Mouse (Mus musculus): Measurements from ENCODE around the gene Slc12a3.

The Slc12a3 gene

DNA sequence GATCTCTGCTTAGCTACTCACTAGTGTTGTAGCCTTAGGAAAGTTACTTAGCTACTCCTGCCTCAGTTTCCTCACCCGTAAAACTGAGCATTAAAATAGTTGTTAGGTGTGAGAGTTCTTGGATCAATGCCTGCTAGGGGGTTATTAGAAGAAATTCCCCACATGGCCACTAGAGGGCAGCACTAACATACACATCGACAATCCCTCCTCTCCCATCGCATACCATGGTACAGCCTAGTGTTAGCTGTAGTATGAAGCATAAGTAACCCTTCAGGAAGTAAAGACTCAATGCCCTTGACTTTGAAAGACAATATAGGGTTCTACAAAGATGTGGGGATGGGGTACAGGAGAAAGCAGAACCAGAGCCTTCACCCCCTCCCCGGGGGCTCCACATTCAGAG is 1.7 kb downstream of the Slc12a3 start:
- 23% methylated on average over 4 of the region's 4 CpGs for WGBS

DNA sequence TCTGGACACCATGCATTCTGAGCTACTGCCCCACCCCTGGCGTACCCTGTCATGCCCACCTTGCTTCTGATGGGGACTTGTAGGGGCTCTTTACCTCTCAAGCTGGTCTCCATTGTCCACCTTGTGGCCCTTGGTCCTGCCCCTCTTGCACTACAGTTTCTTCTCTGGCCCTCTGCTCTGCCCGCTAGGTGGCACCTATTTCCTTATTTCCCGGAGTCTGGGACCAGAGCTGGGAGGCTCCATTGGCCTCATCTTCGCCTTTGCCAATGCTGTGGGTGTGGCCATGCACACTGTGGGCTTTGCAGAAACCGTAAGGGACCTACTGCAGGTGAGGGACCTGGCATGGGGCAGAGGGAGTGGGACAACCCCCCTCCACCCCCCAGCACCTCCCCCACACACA is 4.3 kb downstream of the Slc12a3 start:
- WGBS, result 57% methylated on average over 5 of the region's 5 CpGs

GRCm38 (mm10) chr8:94337559-94337958 is 8.6 kb downstream of the Slc12a3 start:
- 84% methylated on average over 8 of the region's 8 CpGs for WGBS

GRCm38 (mm10) chr8:94340796-94341195 is 11.8 kb downstream of the Slc12a3 start:
- 90% methylated on average over 7 of the region's 7 CpGs for WGBS

DNA sequence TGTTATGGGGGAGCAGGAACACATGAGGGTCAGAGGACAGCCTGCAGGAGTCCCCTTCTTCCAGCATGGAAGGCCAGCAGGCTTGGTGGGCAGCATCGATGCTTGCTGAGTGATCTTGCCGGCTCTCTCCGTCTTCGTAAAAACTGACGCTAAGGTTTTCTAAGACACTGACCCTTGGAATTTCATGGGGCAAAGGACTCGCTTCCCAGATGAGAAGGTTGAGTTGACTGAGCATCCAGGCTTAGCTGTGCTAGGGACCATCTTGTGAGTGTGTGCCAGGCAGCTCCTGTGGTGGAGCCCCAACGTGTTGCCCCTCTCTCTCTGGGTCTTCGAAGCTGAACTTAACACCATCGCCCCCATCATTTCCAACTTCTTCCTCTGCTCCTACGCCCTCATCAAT is 13.7 kb downstream of the Slc12a3 start:
- WGBS, result 90% methylated on average over 10 of the region's 10 CpGs

DNA sequence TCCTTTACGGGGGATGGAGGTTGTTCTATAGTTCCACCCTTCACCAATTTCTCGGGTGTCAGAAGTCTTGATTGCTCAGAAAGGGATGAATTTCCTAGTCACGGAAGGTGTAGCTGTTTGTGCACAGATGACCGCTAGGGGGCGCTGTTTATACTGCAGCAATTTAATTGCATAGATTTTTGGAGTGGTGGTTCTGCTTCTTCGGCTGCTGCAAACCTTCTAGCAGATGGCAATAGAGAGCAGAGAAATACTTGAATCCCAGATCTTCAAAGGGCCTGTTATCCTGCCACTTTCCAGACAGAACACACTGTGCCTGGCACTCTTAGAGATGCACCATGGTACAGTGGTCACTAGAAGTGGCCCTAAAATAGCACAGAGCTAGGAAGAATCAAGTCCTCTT is 14.3 kb downstream of the Slc12a3 start:
- WGBS, result 11% methylated on average over 6 of the region's 6 CpGs

DNA sequence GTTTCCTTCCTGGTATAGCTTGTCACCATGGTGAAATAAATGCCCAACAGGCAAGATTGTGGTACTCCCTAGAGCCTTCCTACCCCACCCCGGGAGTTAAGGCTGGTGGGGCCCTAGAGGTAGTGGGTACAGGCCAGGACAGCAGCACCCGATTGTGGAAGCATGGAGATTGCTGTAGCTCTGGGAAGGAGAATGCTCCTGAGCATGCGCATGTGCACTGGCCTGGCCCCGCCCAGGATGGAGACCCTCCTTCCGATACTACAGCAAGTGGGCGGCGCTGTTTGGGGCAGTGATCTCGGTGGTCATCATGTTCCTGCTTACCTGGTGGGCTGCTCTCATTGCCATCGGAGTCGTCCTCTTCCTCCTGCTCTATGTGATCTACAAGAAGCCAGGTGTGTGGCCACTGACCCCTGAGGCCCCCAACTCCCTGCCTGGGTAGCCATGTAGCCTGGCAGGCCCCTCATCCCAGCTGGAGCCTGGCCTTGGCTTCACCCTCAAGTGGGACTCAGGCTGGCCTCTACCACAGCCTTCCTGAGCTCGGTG is 14.8 kb downstream of the Slc12a3 start:
- 93% methylated on average over 11 of the region's 11 CpGs for WGBS

- WGBS, result 91% methylated on average over 4 of the region's 4 CpGs
Observed at GRCm38 (mm10) chr8:94345657-94346056, 16.7 kb downstream of the Slc12a3 start.

DNA sequence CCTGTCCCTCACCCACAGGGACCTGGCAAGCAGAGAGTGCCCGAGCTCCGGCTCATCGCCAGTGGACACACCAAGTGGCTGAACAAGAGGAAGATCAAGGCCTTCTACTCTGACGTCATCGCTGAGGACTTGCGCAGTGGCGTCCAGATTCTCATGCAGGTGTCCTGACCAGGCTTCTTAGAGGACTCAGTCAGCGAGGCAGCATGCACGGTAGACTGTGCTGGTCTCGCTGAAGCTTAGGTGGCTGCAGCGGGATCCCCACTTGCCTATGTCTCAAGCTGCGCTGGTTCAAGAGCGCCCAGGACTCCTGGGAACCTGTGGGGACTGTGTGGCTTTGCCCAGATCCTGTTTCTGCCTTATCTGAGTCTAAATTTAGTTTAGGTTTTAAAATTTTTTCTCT is 17.3 kb downstream of the Slc12a3 start:
- WGBS, result 95% methylated on average over 13 of the region's 13 CpGs

GRCm38 (mm10) chr8:94348425-94348824 is 19.4 kb downstream of the Slc12a3 start:
- WGBS, result 79% methylated on average over 9 of the region's 9 CpGs

DNA sequence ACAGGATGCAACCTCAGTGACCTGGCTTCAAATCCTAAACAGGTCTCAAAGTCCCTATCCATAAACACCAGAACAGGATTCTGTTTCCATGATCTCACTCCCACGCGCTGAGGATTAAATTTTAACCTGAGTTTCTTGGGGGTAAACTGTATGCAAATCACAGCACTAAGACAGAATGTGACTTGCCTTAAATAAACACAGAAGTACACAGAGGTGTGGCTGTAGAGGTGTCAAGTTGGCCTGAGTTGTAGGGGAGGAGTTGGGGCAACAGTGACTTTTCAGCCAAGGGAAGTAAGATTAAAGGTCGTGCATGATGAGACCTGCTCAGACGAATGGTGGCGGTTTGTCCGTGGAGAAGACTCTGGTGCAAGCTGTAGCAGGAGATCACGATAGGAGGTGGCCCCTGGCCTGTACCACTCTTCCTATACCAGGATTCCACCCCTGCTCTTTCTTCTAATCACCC is 25.1 kb downstream of the Slc12a3 start:
- WGBS, result 93% methylated on average over 7 of the region's 7 CpGs

DNA sequence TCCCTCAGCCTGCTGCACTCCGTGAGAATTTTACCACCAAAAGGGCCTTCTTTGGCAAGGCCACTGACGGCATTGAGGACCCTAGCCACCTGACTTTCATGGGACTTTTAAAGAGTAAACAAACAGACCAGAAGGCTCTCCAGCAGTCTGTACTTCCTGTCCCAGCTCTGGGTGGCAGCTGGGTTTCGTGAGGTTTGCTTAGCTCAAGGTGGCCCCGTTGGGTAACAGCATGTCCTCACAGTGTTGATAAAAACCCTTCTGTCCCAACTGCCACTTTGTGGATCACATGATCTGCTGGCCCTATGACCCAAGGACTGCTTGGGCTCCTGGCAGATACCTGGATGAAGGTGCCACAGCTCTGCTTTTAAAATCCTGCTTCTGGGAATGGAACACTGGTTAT is 25.6 kb downstream of the Slc12a3 start:
- WGBS, result 77% methylated on average over 4 of the region's 4 CpGs

GRCm38 (mm10) chr8:94357220-94357619 is 28.2 kb downstream of the Slc12a3 start:
- 85% methylated on average over 6 of the region's 6 CpGs for WGBS

GRCm38 (mm10) chr8:94358541-94358940 is 29.5 kb downstream of the Slc12a3 start:
- WGBS, result 54% methylated on average over 5 of the region's 5 CpGs

- WGBS, result 88% methylated on average over 6 of the region's 6 CpGs
Observed at GRCm38 (mm10) chr8:94361774-94362431, 32.9 kb downstream of the Slc12a3 start.

DNA sequence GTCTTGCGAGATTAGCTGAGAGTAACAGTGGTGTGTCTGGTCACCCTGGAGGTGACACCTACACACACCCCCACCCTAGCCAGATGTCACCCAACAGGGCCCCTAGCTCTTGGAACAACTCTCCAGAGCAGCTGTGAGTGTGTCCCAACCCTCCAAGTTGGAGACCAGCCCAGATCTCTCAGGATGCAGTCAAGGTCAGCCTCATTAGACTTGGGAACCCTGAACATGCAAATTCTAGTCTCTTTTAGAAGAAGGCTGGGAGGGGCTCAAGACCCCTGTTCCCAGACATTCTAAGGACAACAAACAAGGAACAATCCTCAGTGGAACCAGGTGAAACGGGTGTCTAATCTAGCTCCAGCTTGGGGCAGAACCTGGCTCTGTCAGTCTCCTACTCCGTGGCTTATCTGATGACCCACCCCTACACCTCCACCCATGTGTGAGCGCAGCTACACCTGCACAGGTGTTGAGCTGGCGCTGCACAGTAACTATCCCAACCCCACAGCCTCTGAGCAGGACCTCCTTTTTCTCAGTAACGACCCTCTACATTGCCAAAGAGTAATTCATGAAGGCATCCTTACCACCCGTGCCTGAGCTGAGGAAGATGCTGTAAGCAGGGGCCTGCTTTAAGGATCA is 33.7 kb downstream of the Slc12a3 start:
- WGBS, result 80% methylated on average over 7 of the region's 7 CpGs

DNA sequence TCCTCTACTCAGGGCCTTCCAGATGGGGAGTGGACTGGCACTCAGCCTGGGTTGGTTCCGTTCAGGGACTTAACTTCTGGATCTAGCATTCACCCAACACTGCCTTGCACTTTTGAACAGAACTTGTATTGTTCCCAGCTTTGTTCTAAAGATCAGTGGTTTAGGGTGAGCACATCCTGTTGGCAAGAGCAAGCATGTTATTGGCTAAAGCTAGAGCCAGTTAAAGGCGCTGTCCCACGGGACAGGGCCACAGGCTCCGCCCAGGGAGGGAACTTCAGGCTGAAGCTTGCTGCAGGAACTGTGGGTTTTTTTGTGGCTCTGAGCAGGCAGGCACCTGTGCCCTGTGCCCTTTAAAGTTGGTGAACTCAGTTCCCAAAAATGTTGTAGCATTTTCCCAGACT is 34.3 kb downstream of the Slc12a3 start:
- WGBS, result 41% methylated on average over 4 of the region's 4 CpGs

DNA sequence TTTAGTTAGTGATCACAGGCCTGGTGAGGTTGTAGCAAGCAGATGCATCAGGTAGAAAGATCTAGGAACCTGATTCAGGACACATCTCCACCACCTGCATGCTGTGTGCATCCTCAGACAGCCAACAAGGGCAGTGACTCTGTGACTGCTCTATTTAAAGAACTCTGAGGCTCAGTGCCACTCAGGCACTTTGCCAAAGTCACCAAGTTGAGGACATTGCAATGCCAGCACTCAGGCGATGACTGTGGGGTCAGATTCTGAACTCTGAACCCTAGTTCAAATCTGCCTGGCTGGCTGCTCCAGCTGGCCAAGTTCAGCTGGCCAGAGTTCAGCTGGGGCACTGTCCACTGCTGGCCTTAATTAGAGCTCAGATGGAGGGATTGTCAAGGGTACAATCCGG is 34.9 kb downstream of the Slc12a3 start:
- WGBS, result 53% methylated on average over 2 of the region's 2 CpGs

DNA sequence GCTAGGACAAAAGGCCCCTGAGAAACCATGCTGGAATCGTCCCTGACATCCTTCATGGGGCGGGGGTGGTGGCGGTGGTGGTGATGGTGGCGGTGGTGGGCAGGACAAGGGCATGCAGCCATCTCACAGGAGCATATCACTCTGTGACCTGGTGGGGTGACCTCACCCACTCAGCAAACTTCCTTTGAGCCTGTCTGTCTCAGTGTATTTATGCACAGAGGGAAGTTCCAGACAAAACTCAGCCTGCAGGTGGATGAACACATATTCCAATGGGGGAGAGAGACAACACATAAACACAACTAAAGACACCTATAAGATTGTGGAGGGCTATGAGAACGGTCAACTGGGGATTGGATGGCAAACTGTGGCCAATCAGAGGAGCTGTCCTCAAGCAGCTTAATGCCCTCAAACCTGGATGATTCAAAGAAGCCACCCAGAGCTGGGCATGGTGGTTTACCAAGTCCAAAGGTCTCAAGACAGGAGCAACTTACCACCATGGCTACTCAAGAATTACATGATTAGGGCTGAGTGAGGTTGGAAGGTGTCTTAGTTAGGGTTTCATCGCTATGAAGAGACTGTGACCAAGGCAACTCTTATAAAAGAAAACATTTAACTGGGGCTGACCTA is 35.8 kb downstream of the Slc12a3 start:
- 88% methylated on average over 6 of the region's 6 CpGs for WGBS

- WGBS, result 73% methylated on average over 9 of the region's 9 CpGs
Observed at GRCm38 (mm10) chr8:94365410-94365981, 36.5 kb downstream of the Slc12a3 start.

- whole genome bisulfite sequencing, result 86% methylated on average over 5 of the region's 5 CpGs
Observed at GRCm38 (mm10) chr8:94370839-94371238, 41.8 kb downstream of the Slc12a3 start.

DNA sequence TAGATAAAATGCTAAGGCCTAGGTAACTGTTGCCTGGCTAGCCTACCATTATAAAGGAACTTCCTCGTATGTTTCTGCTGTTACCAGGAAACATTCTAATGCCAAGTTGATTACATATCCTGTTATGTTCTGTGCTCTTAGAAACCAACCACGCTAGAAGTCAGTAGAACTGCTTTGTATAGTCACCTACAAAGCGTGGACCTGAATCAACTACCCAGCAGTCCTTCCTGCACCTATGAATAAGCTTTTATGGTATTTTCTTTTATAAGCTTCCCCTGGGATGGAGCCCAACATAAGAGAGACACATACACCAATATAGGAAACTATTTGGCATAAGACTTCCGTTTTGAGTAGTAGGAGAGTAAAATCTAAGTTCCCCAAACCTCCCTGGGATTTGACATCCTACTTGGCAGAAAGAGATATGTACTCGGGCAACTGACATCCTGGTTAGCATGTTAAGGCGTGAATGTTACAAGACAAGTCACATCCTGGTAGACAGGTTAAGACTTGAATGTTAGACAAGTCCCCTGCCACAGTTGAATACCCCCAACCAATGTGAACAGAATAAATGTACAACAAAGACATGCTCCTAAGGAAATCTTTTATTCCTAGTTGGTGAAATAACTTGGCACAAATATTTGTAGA is 44.1 kb downstream of the Slc12a3 start:
- WGBS, result 72% methylated on average over 6 of the region's 6 CpGs
